Mouse (Mus musculus) 3134 (cell line): ENCODE data around the gene Camkk1.
A peak's percentile ranks its signal among the peaks of the same experiment; 100 is the strongest.

Source experiments
- DNase-seq: peaks from one replicate; pipeline ENCODE4 v3.0.0-alpha.2; 2011; ENCODE audit warnings: low spot score; ENCODE audit not compliant: insufficient read length; ENCODE audit errors: extremely low read depth

Gene Camkk1

GRCm38 (mm10) chr11:73013981-73014380 lies 4.8 kb upstream of the Camkk1 start:
- no peak for DNase-seq

DNA sequence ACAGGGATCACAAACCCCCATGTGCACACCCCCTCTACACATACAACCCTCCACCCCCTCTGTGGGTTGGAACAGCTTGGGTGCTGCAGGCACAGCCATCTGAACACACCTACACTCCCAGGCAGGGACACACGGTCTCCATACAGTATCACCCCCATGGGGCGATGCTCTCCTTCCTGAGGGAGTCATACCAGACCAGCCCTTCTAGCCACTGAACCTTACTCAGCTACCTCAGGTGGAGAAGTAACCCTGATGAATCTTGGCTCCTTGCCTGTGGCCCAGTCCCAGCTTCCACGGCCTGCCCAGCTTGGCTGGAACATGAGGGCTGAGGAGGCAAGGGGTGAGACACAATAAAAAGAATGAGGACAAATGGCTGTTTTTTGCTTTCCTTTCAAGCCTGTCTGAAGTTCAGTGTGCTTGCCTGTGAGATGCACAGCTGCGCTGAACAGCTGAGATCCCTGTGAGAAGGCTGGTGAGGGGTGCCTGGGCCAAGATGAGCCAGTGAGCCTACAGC lies 3.9 kb upstream of the Camkk1 start:
- DNase-seq = no peak

GRCm38 (mm10) chr11:73015391-73016102 lies 3.3 kb upstream of the Camkk1 start:
- no peak for DNase-seq

DNA sequence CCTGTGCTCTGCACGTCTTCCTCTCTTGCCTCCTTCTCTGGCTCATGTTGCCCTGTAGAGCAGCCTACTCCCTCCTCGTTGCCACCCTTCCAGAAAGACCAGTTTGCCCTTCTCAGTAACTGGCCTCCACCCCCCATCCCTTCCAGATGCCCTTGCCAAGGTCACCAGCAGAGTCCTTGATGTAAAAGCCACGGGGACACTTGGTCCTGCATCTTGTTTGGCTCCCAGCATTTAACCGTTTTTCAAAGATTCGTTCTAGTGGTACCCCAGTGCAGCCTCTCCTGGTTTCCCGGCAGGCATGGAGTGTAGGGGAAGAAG lies 2.7 kb upstream of the Camkk1 start:
- no peak for DNase-seq

- DNase-seq = peak; percentile 71
Observed at GRCm38 (mm10) chr11:73019147-73019795, 463 bp downstream of the Camkk1 start.

GRCm38 (mm10) chr11:73020953-73021800 lies 2.4 kb downstream of the Camkk1 start:
- peak; percentile 50 for DNase-seq

- DNase-seq = peak; percentile 78
Observed at GRCm38 (mm10) chr11:73023099-73023498, 4.3 kb downstream of the Camkk1 start.

DNA sequence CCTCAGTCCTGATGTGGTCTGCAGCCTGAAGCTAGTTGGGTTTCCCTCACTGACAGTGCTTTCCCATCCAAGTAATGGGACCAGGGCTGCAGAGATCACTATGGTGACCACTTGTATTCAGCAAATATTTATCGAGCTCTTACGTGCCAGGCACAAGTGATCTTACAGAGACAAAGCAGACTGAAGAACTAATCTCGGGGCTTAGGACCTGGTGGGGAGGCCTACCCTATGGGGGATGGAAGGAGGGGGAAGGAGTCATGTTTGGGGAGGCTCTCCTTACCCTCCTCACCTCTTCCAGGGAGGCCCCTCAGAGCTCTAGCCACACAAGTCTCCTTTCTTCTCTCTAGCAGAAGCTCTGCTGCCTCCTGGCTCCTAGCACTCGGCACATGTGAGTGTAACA lies 5.0 kb downstream of the Camkk1 start:
- DNase-seq = no peak

DNA sequence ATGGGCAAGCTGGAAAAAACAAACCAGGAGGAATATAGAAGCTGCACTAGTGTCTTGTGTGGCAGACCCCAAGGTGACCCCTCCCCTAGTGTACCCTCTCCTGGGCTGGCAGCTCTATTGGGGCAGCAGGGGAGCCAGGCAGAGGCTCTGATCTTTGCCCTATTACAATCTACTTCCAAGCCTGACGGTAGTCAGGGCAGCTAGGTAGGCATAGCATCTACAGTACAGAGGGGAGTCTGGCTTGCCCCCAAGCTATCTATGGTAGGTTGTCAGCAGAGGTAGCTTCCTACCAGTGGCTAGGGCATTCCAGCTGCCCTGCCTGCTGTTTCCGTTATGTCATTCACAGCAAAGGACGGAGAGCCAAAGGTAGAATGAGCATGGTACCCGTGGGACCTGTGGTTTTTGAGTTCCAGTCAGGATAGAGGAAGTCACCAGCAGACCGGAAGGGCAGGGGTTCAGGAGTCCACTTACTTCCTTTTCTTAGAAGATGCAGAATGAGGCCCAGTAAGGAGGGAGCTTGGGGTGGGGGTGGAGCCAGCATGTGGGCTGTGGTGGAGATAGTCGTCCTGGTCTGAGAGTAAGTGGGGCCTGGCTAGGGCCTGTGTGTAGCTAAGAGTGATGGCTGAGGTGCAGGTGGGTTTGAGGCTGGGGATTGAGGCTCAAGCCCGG lies 5.6 kb downstream of the Camkk1 start:
- peak; percentile 32 for DNase-seq

DNA sequence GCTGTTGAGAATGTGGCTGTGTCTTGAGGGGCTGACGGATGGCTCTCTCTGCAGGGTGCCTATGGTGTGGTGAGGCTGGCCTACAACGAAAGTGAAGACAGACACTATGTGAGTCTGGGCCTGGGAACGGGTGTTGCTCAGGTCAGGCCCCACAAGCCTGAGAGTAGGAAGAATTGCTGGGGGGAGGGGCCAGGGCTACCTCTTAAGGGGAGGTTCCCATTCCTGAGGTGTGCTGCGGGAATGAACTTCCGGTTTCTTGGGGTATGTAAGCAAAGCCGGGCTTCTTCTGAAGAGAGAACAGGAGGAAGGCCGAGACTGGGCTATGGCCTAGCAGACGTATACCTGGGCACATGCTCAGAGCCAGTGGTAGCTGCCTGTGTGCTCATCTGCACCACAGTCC lies 8.2 kb downstream of the Camkk1 start:
- DNase-seq = no peak

DNA sequence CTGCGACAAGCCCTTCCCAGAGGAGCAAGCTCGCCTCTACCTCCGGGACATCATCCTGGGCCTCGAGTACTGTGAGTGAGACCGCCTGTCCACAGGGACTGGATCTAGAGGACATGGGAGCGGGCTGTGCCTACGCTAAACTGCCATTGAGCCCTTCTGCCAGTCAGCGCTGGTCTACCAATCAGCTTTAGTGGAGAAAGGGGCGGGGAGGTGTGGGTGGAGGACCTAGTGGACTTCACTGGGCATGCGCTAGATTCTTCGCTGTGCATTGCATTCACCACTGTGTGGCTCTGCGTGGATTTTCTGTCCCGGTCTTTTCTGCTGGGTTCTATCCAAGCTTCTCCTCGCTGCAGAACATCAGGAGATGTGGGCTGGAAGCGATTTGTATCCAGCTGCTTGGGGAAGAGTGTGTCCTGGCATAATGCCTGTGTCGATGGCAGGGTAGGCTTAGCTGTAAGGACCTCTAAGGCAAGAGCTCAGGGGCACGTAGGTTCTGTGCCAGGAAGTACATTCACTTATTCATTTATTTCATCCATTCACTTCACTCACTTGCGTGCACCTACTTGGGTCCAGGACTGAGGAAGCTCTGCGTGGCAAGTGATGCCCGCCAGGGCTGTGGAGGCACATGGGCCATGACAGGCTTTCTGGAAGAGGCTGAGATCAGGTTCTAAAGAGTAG lies 12.2 kb downstream of the Camkk1 start:
- no peak for DNase-seq

- no peak for DNase-seq
Observed at GRCm38 (mm10) chr11:73031536-73031935, 12.7 kb downstream of the Camkk1 start.

DNA sequence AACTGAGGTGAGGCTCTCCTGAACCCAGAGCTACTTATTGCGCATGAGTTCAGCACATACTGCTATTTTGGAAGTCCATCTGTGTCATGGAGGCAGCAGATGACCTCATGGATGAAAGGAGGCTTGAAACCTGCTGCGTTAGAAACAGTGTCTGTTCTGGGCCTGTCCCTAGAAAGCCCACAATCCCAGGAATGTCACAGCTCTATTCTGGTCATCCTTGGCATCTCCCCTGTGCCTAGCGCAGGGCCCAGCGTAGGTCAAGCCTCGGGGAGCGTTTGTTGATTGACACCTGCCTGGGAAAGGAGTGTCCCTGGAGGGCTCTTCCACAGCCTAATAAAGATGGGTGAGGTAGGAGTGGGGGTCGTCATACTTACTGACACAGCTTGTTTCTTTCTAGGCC lies 17.3 kb downstream of the Camkk1 start:
- no peak for DNase-seq

- peak; percentile 59 for DNase-seq
Observed at GRCm38 (mm10) chr11:73036889-73037288, 18.1 kb downstream of the Camkk1 start.

GRCm38 (mm10) chr11:73037691-73038090 lies 18.9 kb downstream of the Camkk1 start:
- DNase-seq = no peak

GRCm38 (mm10) chr11:73039102-73039799 lies 20.4 kb downstream of the Camkk1 start:
- DNase-seq = no peak

DNA sequence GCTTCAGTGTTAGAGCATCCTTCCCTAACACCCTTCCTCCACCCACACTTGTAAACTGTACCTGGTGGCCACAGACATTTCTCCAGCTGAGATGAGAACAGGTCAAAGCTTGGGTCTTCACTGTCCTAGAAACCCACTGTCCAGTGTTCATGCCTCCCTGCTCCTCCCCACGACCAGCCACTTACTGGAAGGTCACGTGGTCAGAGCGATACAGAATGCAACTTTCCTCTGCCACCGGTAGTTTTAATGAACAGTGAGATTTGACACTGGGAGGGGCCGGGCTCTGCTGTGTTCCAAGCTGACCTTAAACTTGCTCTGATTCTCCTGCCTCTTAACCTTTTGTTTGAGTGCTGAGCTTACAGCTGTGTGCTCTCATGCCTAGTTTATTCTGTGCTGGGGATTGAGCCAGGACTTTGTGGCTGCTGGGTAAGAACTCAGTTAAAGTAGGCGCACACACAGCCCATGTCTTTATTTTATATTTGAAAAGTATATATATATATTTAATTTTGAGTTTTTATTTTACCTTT lies 25.5 kb downstream of the Camkk1 start:
- no peak for DNase-seq

DNA sequence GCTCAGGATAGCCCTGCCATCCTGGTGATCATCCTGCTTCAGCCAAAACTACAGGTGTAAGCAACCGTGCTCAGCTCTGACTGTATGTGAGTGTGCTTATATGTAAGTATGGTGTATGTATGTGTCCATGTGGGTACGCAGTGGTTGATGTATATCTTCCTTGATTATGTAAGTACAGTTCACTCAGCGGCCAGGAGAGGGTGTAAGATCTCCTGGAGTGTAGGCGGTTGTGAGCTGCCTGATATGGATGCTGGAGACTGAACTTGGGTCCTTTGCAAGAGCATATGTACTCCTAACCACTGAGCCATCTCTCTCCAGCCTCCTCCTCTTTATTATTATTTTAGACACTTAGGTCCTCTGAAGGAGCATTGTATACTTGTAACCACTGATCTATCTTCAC lies 26.0 kb downstream of the Camkk1 start:
- no peak for DNase-seq

GRCm38 (mm10) chr11:73047542-73047996 lies 28.8 kb downstream of the Camkk1 start, which contains the start of gene Ncbp3:
Gene Ncbp3 (plus strand): TSS chr11:73047783.
- peak; percentile 94 for DNase-seq
